Mouse (Mus musculus) liver, embryonic 12.5 days (tissue): Measurements from ENCODE around the gene Cldn12. TPM values are rescaled to one million over a fixed set of nuclear protein-coding genes. Genes with fewer than 3 reads are reported as not detected.

Experiments
- ATAC-seq: fragments of 200-750 bp; cut with Nextera tagmentation; 2 replicates; pipeline ENCODE4 v1.8.0; 2017; ENCODE audit warnings: moderate number of reproducible peaks, mild to moderate bottlenecking, moderate library complexity
- H3K27ac ChIP-seq: fragments of 300-500 bp; sonication (generic); 2 replicates; pipeline ENCODE4 v1.5.1; 2016; ENCODE audit warnings: mild to moderate bottlenecking
- H3K27me3 ChIP-seq: fragments of 300-500 bp; sonication (generic); replicated peaks from 2 replicates; pipeline ENCODE4 v1.6.1; 2016; ENCODE audit warnings: mild to moderate bottlenecking, moderate library complexity
- H3K36me3 ChIP-seq: fragments of 300-500 bp; sonication (generic); 2 replicates; pipeline ENCODE4 v1.6.1; 2016; ENCODE audit warnings: mild to moderate bottlenecking, moderate library complexity
- H3K4me1 ChIP-seq: fragments of 300-500 bp; sonication (generic); 2 replicates; pipeline ENCODE4 v1.6.1; 2016
- H3K4me2 ChIP-seq: fragments of 300-500 bp; sonication (generic); 2 replicates; pipeline ENCODE4 v1.6.1; 2016; ENCODE audit warnings: mild to moderate bottlenecking, moderate library complexity
- H3K4me3 ChIP-seq: fragments of 300-500 bp; sonication (generic); 2 replicates; pipeline ENCODE4 v1.5.1; 2016; ENCODE audit warnings: mild to moderate bottlenecking, moderate library complexity
- H3K9ac ChIP-seq: fragments of 300-500 bp; sonication (generic); 2 replicates; pipeline ENCODE4 v1.6.1; 2016; ENCODE audit warnings: mild to moderate bottlenecking, moderate library complexity
- H3K9me3 ChIP-seq: fragments of 300-500 bp; sonication (generic); replicated peaks from 2 replicates; pipeline ENCODE4 v1.6.1; 2016; ENCODE audit warnings: mild to moderate bottlenecking, moderate library complexity
- WGBS: fragments of 180-500 bp; shearing (Covaris S2); methylation state at CpG from one replicate; pipeline ENCODE4 v1.1.7; 2016; ENCODE audit not compliant: insufficient replicate concordance; 5-methylcytosine and 5-hydroxymethylcytosine counted together
- polyA plus RNA-seq: library from polyadenylated mRNA; unstranded; fragments of >200 nt; fragmentation: Nextera tagmentation; extraction: Ambion mirVana; gene quantifications from 2 replicates; pipeline ENCODE4 v1.2.1, GENCODE M21; 2016

The Cldn12 gene
- polyA plus RNA-seq, 1 experiment from 2014 or later, result 10.8 TPM

DNA sequence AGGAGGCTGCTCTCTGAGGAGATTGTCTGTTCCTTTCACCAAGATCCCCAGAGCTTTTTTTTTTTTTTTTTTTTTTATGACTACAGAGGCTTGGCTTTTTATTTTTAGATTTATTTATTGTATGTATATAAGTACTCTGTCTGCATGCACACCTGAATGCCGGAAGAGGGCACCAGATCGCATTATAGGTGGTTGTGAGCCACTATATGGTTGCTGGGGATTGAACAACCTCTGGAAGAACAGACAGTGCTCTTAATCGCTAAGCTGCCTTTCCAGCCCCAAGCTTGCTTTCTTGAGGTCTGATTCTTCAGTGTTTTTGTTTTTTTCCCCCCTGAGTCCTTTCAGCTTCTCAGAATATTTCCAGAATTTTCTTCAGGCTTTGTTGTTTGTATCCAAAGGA is 28.7 kb downstream of the Cldn12 start:
- Histone ChIP-seq H3K4me1 (no peaks in the 10 kb centered on the region), H3K27ac (no peak overlapping the region), H3K4me2 (no peak overlapping the region), H3K4me3 (no peak overlapping the region), H3K27me3 (no peaks in the 10 kb centered on the region), H3K9me3 (no peaks in the 10 kb centered on the region), H3K36me3 (no peaks in the 10 kb centered on the region), H3K9ac (no peak overlapping the region)
- no peak for ATAC-seq
- 51% methylated on average over 3 of the region's 3 CpGs for WGBS

DNA sequence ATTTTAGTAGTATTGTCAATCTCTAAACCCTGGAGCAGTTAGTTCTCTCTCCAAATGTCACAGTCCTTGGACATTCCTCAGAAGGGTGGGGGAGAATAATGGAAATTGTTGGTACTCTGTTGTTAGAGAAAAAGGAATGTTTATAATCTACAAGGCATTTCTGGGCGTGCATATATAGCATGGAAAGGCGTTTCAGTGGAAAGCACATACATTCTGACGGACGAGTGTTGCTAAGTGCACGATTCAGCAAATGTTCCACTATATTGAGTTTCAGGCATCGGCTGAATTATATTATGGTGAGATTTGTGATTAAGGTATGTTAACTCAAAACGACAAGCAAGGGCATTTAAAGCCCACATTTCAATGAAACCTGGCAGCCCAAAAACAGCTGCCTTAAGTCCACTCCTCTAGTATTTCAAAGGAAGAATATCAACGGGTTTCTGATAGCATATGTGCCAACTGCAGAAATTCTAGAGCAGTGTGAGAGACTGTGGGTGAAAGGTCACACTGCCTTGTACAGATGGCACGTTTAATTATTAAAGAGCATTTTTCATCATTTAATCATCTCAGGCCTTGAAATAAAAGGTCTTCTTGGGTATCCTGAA is 31.4 kb downstream of the Cldn12 start:
- H3K9ac ChIP-seq, result no peak overlapping the region
- no peaks in the 10 kb centered on the region for H3K4me1 ChIP-seq
- no peaks in the 10 kb centered on the region for H3K36me3 ChIP-seq
- no peaks in the 10 kb centered on the region for H3K9me3 ChIP-seq
- ATAC-seq, result no peak
- H3K4me2 ChIP-seq, result no peak overlapping the region
- no peak overlapping the region for H3K4me3 ChIP-seq
- WGBS, result 66% methylated on average over 9 of the region's 9 CpGs
- H3K27me3 ChIP-seq, result no peaks in the 10 kb centered on the region
- H3K27ac ChIP-seq, result no peak overlapping the region

DNA sequence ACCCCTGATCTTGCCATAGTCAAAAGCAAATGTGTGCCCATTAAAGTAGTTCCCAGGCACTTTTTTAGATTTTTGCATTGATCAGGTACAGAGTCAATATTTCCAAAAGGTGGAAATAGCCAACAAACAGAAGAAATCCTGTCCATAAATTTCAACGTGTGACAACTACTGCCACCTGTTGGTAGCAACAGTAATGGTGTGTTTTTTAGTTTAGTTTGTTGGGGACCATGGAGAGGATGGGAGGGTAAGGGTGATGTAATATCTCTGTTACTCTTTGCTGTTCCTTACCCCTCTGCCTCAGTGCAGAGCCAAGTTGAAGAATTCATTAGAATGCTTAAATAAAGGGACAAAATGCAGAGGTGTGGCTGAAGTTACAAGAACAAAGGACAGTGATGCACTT is 33.1 kb downstream of the Cldn12 start:
- H3K27ac ChIP-seq, result no peak overlapping the region
- no peaks in the 10 kb centered on the region for H3K36me3 ChIP-seq
- no peak for ATAC-seq
- 0% methylated on average over 1 of the region's 1 CpGs for WGBS
- H3K4me2 ChIP-seq, result no peak overlapping the region
- no peaks in the 10 kb centered on the region for H3K9me3 ChIP-seq
- no peaks in the 10 kb centered on the region for H3K4me1 ChIP-seq
- no peak overlapping the region for H3K9ac ChIP-seq
- H3K4me3 ChIP-seq, result no peak overlapping the region
- no peaks in the 10 kb centered on the region for H3K27me3 ChIP-seq

DNA sequence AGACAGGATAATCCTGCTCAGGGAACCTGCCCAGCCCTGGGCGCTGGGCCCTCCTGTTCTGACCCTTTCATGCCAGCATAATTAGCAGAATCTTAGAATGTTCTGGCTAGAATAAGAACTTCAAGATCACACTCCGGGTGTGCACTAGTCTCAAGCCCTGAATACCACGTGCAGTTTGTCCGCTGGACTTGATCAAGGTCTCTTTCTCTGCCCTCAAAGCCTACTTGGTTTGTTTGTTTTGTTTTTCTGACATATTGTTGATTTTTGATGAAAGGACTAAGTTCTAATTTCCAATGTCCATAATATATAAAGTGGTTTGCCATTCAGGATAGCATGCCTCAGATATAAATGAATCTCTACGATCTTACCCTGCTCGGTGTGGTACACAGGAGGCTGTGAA is 35.7 kb downstream of the Cldn12 start, which contains the start of gene 1700015F17Rik:
1700015F17Rik (minus strand) TSS at position 101 of the 400 bp plus-strand sequence.
- 73% methylated on average over 6 of the region's 6 CpGs for WGBS
- no peak within 1 kb of the TSS for H3K27ac ChIP-seq
- ATAC-seq, result no peak
- H3K9ac ChIP-seq, result no peak within 1 kb of the TSS
- H3K4me1 ChIP-seq, result no peaks in the 10 kb centered on the region
- H3K4me2 ChIP-seq, result no peak within 1 kb of the TSS
- H3K27me3 ChIP-seq, result no peaks in the 10 kb centered on the region
- H3K9me3 ChIP-seq, result no peaks in the 10 kb centered on the region
- no peaks in the 10 kb centered on the region for H3K36me3 ChIP-seq
- H3K4me3 ChIP-seq, result no peak within 1 kb of the TSS

DNA sequence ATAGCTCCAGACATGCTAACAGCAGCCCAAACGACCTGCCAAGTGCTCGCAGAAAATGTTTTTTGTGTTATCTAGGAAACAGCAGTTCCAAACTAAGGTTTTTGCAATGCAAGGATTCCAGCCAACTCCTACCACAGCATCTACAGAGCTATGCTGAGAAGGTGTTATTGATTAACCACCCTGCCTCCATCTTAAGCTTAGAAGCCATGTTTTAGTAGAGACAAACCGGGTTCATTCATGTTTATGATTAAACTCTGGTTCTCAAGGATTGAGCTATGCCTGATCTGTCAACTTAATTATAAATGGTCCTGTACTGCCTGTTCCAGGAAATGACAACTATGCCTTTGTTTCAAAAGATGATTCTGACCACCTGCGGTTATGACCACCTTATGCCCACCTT is 38.6 kb downstream of the Cldn12 start:
- Histone ChIP-seq H3K4me2 (no peak overlapping the region), H3K4me1 (no peaks in the 10 kb centered on the region), H3K27me3 (no peaks in the 10 kb centered on the region), H3K4me3 (no peak overlapping the region), H3K9ac (no peak overlapping the region), H3K36me3 (no peaks in the 10 kb centered on the region), H3K9me3 (no peaks in the 10 kb centered on the region), H3K27ac (no peak overlapping the region)
- no peak for ATAC-seq
- WGBS, result 72% methylated on average over 4 of the region's 4 CpGs

DNA sequence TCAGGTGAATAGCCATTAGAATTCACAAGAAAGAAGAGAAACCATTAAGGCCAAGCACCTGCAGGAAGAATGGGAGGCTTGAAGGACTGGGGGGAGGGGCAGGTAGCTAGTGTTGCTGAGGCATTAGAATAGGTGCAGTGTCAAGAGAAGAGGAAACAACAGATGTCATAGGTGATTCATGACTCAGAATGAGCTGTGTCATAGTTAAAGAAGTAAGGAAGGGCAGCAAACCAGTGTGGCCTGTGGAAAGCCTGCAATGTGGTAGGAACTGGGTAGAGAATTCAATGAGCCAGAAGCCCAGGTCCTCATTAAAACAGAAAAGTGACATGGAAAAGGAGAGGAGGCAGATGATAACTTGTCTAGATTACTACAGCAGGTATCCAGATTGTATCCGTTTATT is 49.5 kb downstream of the Cldn12 start:
- Histone ChIP-seq H3K36me3 (no peaks in the 10 kb centered on the region), H3K27ac (no peak overlapping the region), H3K4me3 (no peak overlapping the region), H3K4me2 (no peak overlapping the region), H3K27me3 (no peaks in the 10 kb centered on the region), H3K9ac (no peak overlapping the region), H3K4me1 (no peaks in the 10 kb centered on the region), H3K9me3 (no peaks in the 10 kb centered on the region)
- 60% methylated on average over 1 of the region's 1 CpGs for WGBS
- no peak for ATAC-seq

Other genes with a start within 250 kb of the Cldn12 start
- gene Cdk14, start 94.6 kb downstream of the Cldn12 start, polyA plus RNA-seq, result 3.4 and 3.7 TPM in 2 replicates
- gene 1700015F17Rik, start 35.8 kb downstream of the Cldn12 start, polyA plus RNA-seq, result not detected in 2 replicates
- gene Gtpbp10, start 44.6 kb upstream of the Cldn12 start, polyA plus RNA-seq, result 14.6 and 15.7 TPM in 2 replicates
- gene Gm8773, start 58.8 kb upstream of the Cldn12 start, polyA plus RNA-seq, result 0.44 and 0.57 TPM in 2 replicates
- gene Cfap69, start 149.3 kb upstream of the Cldn12 start, polyA plus RNA-seq, result 0.47 and 0.76 TPM in 2 replicates
- 5.9 and 7.2 TPM in 2 replicates for gene Steap2, start 179.6 kb upstream of the Cldn12 start, polyA plus RNA-seq
- 9.1 and 9.3 TPM in 2 replicates for gene Steap1, start 234.4 kb upstream of the Cldn12 start, polyA plus RNA-seq